Mouse (Mus musculus): Measurements from ENCODE around the gene Ppp4r3a. TPM values are rescaled to one million over a fixed set of nuclear protein-coding genes. Genes with fewer than 3 reads are reported as not detected.
"Not testable (repeated sequence)": the region's sequence is repeated elsewhere in the genome, so short reads cannot be mapped to it uniquely, and the experiment has no call there.

Gene Ppp4r3a
- polyA plus RNA-seq, 1 experiment = 28.6 TPM

DNA sequence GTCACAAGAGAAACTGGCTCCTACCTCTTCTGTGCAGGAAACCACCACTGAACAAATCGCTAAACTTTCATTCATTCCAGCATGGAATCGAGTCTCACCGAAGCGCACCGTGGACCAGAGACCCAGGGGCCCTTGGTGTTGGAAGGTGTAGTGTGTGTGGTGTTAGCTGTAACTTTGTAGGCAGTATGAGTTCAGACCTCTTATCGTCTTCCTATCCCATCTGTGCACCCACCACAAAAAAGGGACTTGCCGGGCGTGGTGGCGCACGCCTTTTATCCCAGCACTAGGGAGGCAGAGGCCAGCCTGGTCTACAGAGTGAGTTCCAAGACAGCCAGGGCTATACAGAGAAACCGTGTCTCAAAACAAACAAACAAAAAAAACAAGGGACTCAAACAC lies 68.3 kb downstream of the Ppp4r3a start:
- Histone ChIP-seq H3K27ac (ENCODE audit: insufficient read depth, low read length) (no peak overlapping the region), H3K4me3 (ENCODE audit: insufficient read depth, low read length) (no peak overlapping the region), H3K4me1 (ENCODE audit: control insufficient read depth, insufficient read depth, low read length) (peaks cover 2% of the 10 kb centered on the region; the same call in 1 of the 2 replicates)
- TF ChIP-seq CTCF (IDR thresholded peaks at IDR 0.05; ENCODE audit: extremely low read depth, insufficient read depth, low read length) (no peak), POLR2A (IDR thresholded peaks at IDR 0.05; ENCODE audit: extremely low read depth, insufficient read depth, low read length) (no peak)

DNA sequence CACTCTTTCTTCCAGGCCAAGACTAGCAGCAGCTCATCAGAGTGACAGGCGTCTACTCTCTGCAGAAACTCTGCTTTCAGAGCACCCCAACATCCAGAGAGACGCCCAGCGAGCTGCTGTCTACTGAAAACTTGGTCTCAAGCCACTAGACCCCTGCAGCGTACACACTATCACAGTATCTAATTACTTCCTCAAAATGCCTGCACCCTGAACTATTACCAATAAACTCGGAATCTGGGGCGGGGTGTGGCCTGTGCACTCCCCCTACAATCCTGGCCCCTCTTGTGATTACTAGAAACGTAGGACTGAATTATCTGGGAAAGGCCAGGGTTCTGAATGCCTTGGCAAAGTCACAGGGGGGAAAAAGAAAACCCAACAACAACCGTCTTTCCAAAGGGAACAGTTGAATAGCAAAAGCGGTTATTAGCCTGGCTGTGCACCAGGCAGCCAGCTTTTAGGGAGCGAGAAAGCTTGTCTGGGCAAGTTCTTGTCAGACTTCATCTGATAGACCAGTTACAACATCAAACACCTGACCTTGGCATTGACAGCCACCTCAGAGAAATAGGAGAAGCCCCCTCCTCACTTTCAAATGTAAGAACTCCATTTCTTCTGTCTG lies 68.8 kb downstream of the Ppp4r3a start:
- H3K4me3 ChIP-seq (ENCODE audit: insufficient read depth, low read length) = no peak overlapping the region
- no peak overlapping the region for H3K27ac ChIP-seq (ENCODE audit: insufficient read depth, low read length)
- H3K4me1 ChIP-seq (ENCODE audit: control insufficient read depth, insufficient read depth, low read length) = peaks cover 2% of the 10 kb centered on the region; the same call in 1 of the 2 replicates
- no peak for TF ChIP-seq CTCF (IDR thresholded peaks at IDR 0.05; ENCODE audit: extremely low read depth, insufficient read depth, low read length)
- no peak for TF ChIP-seq POLR2A (IDR thresholded peaks at IDR 0.05; ENCODE audit: extremely low read depth, insufficient read depth, low read length)

GRCm38 (mm10) chr12:101013668-101014067 lies 69.8 kb downstream of the Ppp4r3a start:
- not testable (repeated sequence) for H3K4me3 ChIP-seq (ENCODE audit: insufficient read depth, low read length); H3K27ac ChIP-seq (ENCODE audit: insufficient read depth, low read length); H3K4me1 ChIP-seq (ENCODE audit: control insufficient read depth, insufficient read depth, low read length)

GRCm38 (mm10) chr12:101013078-101013665 lies 70.3 kb downstream of the Ppp4r3a start:
- H3K4me3 ChIP-seq (ENCODE audit: insufficient read depth, low read length) = no peak overlapping the region
- TF ChIP-seq CTCF (IDR thresholded peaks at IDR 0.05; ENCODE audit: extremely low read depth, insufficient read depth, low read length) (no peak), POLR2A (IDR thresholded peaks at IDR 0.05; ENCODE audit: extremely low read depth, insufficient read depth, low read length) (no peak)
- H3K27ac ChIP-seq (ENCODE audit: insufficient read depth, low read length) = no peak overlapping the region
- no peaks in the 10 kb centered on the region for H3K4me1 ChIP-seq (ENCODE audit: control insufficient read depth, insufficient read depth, low read length)

- Histone ChIP-seq H3K27ac (ENCODE audit: insufficient read depth, low read length) (no peak overlapping the region), H3K4me3 (ENCODE audit: insufficient read depth, low read length) (no peak overlapping the region), H3K4me1 (ENCODE audit: control insufficient read depth, insufficient read depth, low read length) (peaks cover 2% of the 10 kb centered on the region; the same call in 1 of the 2 replicates)
- no peak for TF ChIP-seq POLR2A (IDR thresholded peaks at IDR 0.05; ENCODE audit: extremely low read depth, insufficient read depth, low read length)
- no peak for TF ChIP-seq CTCF (IDR thresholded peaks at IDR 0.05; ENCODE audit: extremely low read depth, insufficient read depth, low read length)
These were observed 71.1 kb downstream of the Ppp4r3a start for GRCm38 (mm10) chr12:101012197-101013077.

DNA sequence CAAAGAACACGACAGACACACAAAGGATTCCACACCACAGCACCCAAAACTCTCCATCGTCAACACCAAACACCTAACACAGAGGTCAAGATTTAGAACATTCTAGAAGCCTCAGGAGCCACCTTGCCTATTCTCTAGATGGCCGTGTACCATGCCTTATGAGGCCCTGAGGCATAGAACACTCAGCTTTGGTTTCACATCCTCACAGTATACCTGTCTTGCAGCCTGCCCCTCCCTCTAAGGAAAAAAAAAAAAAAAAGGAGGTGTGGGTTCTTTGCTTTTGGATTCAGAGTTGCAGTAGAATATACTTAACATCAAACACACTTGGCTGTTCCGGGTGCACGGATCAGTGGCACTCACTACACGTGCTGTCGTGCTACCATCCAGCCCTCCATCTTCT lies 72.5 kb downstream of the Ppp4r3a start:
- Histone ChIP-seq H3K4me1 (ENCODE audit: control insufficient read depth, insufficient read depth, low read length) (peaks cover 4% of the 10 kb centered on the region; the same call in 1 of the 2 replicates), H3K27ac (ENCODE audit: insufficient read depth, low read length) (no peak overlapping the region), H3K4me3 (ENCODE audit: insufficient read depth, low read length) (no peak overlapping the region)
- TF ChIP-seq CTCF (IDR thresholded peaks at IDR 0.05; ENCODE audit: extremely low read depth, insufficient read depth, low read length) = no peak

DNA sequence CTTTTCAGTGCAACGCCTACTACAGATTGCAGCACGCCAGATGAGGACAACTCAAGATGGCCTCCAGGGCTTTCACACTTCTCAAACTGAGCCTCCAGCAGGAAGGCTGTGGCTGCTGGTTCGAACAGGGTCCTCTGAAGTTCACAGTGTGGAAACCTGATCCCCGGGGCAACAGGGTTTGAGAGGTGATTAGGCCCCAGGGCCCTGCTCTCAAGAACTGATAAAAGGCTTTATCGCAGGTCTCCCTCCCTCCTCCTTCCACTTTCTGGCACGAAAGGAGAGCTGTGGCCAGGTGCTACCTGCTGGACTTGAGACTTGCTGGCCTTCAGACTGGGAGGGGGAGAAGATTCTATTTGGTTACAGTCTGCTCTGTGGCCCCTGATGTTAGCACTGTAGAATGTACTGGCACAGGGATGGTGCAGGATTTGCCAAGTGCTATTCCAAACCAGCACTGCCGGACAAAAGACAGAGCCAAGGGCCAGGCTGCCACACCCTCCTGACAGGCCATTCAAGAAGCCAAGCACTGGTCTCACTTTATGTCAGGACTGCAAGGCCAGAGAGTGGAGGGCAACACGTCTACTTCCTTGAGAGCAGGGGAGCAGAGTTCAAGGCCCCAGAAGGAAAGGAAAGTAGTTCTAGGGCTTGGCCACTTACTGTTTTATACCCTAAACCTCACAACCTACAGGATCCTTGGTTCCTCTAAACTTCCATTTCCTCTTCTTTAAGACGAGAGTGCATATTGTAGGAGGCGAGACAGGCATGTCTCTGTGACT lies 73.2 kb downstream of the Ppp4r3a start:
- Histone ChIP-seq H3K27ac (ENCODE audit: insufficient read depth, low read length) (no peak overlapping the region), H3K4me1 (ENCODE audit: control insufficient read depth, insufficient read depth, low read length) (peaks cover 4% of the 10 kb centered on the region; the same call in 1 of the 2 replicates)
- TF ChIP-seq CTCF (IDR thresholded peaks at IDR 0.05; ENCODE audit: extremely low read depth, insufficient read depth, low read length) (no peak), POLR2A (IDR thresholded peaks at IDR 0.05; ENCODE audit: extremely low read depth, insufficient read depth, low read length) (no peak)

GRCm38 (mm10) chr12:101009225-101009624 lies 74.3 kb downstream of the Ppp4r3a start:
- no peak overlapping the region for H3K27ac ChIP-seq (ENCODE audit: insufficient read depth, low read length)
- H3K4me1 ChIP-seq (ENCODE audit: control insufficient read depth, insufficient read depth, low read length) = peaks cover 4% of the 10 kb centered on the region; the same call in 1 of the 2 replicates
- TF ChIP-seq CTCF (IDR thresholded peaks at IDR 0.05; ENCODE audit: extremely low read depth, insufficient read depth, low read length) (no peak), POLR2A (IDR thresholded peaks at IDR 0.05; ENCODE audit: extremely low read depth, insufficient read depth, low read length) (no peak)

More for the DNA sequence above, 73.2 kb downstream of the Ppp4r3a start:
- H3K4me3 ChIP-seq (ENCODE audit: insufficient read depth, low read length) = no peak overlapping the region

GRCm38 (mm10) chr12:101008648-101009047 lies 74.9 kb downstream of the Ppp4r3a start:
- Histone ChIP-seq H3K4me1 (ENCODE audit: control insufficient read depth, insufficient read depth, low read length) (peaks cover 4% of the 10 kb centered on the region; the same call in 1 of the 2 replicates), H3K27ac (ENCODE audit: insufficient read depth, low read length) (no peak overlapping the region), H3K4me3 (ENCODE audit: insufficient read depth, low read length) (no peak overlapping the region)
- TF ChIP-seq CTCF (IDR thresholded peaks at IDR 0.05; ENCODE audit: extremely low read depth, insufficient read depth, low read length) = no peak
- TF ChIP-seq POLR2A (IDR thresholded peaks at IDR 0.05; ENCODE audit: extremely low read depth, insufficient read depth, low read length) = no peak

More at GRCm38 (mm10) chr12:101009225-101009624, 74.3 kb downstream of the Ppp4r3a start:
- no peak overlapping the region for H3K4me3 ChIP-seq (ENCODE audit: insufficient read depth, low read length)
